Mouse (Mus musculus) kidney, embryonic 15.5 days (tissue): Measurements from ENCODE around the gene Lifr. TPM values are rescaled to one million over a fixed set of nuclear protein-coding genes. Genes with fewer than 3 reads are reported as not detected.

Source experiments
- ATAC-seq: fragments of 200-750 bp; cut with Nextera tagmentation; replicated peaks from 2 replicates; pipeline ENCODE4 v1.8.0; 2017; ENCODE audit warnings: moderate TSS enrichment; ENCODE audit not compliant: low FRiP score
- H3K27ac ChIP-seq: fragments of 300-500 bp; sonication (generic); 2 replicates; pipeline ENCODE4 v1.5.1; 2015; ENCODE audit warnings: mild to moderate bottlenecking, inconsistent platforms
- H3K27me3 ChIP-seq: fragments of 300-500 bp; sonication (generic); 2 replicates; pipeline ENCODE4 v1.6.1; 2015; ENCODE audit warnings: inconsistent platforms
- H3K36me3 ChIP-seq: fragments of 300-500 bp; sonication (generic); 2 replicates; pipeline ENCODE4 v1.6.1; 2015; ENCODE audit warnings: inconsistent platforms
- H3K4me1 ChIP-seq: fragments of 300-500 bp; sonication (generic); 2 replicates; pipeline ENCODE4 v1.6.1; 2015; ENCODE audit warnings: inconsistent platforms
- H3K4me2 ChIP-seq: fragments of 300-500 bp; sonication (generic); 2 replicates; pipeline ENCODE4 v1.6.1; 2015; ENCODE audit warnings: moderate library complexity, mild to moderate bottlenecking, inconsistent platforms
- H3K4me3 ChIP-seq: fragments of 300-500 bp; sonication (generic); replicated peaks from 2 replicates; pipeline ENCODE4 v1.5.1; 2015; ENCODE audit warnings: mild to moderate bottlenecking, inconsistent platforms
- H3K9ac ChIP-seq: fragments of 300-500 bp; sonication (generic); 2 replicates; pipeline ENCODE4 v1.6.1; 2015; ENCODE audit warnings: mild to moderate bottlenecking, inconsistent platforms
- H3K9me3 ChIP-seq: fragments of 300-500 bp; sonication (generic); replicated peaks from 2 replicates; pipeline ENCODE4 v1.6.1; 2016; ENCODE audit warnings: inconsistent platforms
- WGBS: fragments of 180-500 bp; shearing (Covaris S2); methylation state at CpG from one replicate; pipeline ENCODE4 v1.1.7; 2015; ENCODE audit warnings: mixed read lengths; 5-methylcytosine and 5-hydroxymethylcytosine counted together
- polyA plus RNA-seq: library from polyadenylated mRNA; unstranded; fragments of >200 nt; fragmentation: Nextera tagmentation; extraction: Ambion mirVana; gene quantifications from 2 replicates; pipeline ENCODE4 v1.2.1, GENCODE M21; 2015

Lifr gene
- polyA plus RNA-seq, 1 experiment from 2014 or later, result 22.3 TPM

DNA sequence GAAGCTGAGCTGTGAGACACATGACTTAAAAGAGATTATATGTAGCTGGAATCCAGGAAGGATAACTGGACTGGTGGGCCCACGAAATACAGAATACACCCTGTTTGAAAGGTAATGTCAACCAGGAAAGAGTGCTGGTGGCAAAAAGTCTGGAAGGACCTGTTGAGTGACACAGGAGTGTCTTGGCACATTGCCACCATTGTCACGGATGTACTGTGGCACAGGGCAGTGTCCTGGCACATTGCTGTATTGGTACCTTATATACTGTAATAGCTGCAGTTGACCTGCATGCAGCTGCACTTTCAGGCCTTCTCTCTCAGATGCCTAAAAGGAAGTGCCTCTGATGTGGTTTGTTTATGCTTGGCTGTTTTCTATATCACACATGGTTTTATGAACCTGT is 82.5 kb downstream of the Lifr start:
- H3K4me3 ChIP-seq, result no peak overlapping the region
- no peak for ATAC-seq
- no peak overlapping the region for H3K27ac ChIP-seq
- H3K4me1 ChIP-seq, result peaks cover 5% of the 10 kb centered on the region
- no peaks in the 10 kb centered on the region for H3K9me3 ChIP-seq
- H3K27me3 ChIP-seq, result no peaks in the 10 kb centered on the region
- no peak overlapping the region for H3K9ac ChIP-seq
- H3K4me2 ChIP-seq, result no peak overlapping the region
- 53% methylated on average over 2 of the region's 2 CpGs for WGBS
- peaks cover 63% of the 10 kb centered on the region for H3K36me3 ChIP-seq

DNA sequence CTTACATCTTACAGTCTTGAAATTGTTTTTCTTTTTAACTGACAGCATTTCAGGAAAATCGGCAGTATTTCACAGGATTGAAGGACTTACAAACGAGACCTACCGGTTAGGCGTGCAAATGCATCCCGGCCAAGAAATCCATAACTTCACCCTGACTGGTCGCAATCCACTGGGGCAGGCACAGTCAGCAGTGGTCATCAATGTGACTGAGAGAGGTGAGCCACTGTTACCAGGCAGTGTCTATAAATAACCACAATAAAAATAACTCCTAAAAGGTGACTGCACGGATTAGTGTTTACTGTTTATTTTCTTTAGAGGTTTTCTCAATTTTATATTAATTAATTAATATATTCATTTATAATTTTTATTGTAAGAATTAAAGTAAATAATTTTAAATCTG is 82.9 kb downstream of the Lifr start:
- H3K27me3 ChIP-seq, result no peaks in the 10 kb centered on the region

DNA sequence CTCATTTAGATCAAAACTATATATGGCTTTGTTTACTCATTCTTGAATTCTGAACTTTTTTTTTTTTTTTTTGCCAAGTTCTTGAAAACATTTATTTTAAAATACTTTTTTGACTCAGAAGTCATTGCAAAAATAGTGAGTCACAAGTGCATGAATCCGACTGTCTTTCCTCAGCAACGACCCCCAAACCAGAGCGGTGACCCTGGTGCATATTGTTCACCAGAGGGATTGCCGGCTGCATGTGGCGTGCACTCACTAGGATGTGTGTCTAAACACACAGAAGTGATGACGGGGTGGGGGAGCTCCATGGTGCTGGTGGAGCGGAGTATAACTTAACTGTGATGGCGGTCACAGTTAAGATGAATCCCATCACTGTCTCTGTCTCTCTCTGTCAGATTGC is 83.4 kb downstream of the Lifr start:
- Histone ChIP-seq H3K9ac (no peak overlapping the region), H3K27me3 (no peaks in the 10 kb centered on the region), H3K4me1 (0 out of 2 replicates have a peak, but pooled peaks cover 2% of the 10 kb centered on the region), H3K4me3 (no peak overlapping the region), H3K4me2 (no peak overlapping the region), H3K27ac (no peak overlapping the region), H3K36me3 (peaks cover 68% of the 10 kb centered on the region), H3K9me3 (no peaks in the 10 kb centered on the region)
- WGBS, result 91% methylated on average over 8 of the region's 8 CpGs
- no peak for ATAC-seq

More for the DNA sequence above, 82.9 kb downstream of the Lifr start:
- Histone ChIP-seq H3K9ac (no peak overlapping the region), H3K4me3 (no peak overlapping the region), H3K9me3 (no peaks in the 10 kb centered on the region), H3K4me2 (no peak overlapping the region), H3K36me3 (peaks cover 68% of the 10 kb centered on the region), H3K4me1 (0 out of 2 replicates have a peak, but pooled peaks cover 2% of the 10 kb centered on the region), H3K27ac (no peak overlapping the region)
- WGBS, result 77% methylated on average over 7 of the region's 7 CpGs
- no peak for ATAC-seq

DNA sequence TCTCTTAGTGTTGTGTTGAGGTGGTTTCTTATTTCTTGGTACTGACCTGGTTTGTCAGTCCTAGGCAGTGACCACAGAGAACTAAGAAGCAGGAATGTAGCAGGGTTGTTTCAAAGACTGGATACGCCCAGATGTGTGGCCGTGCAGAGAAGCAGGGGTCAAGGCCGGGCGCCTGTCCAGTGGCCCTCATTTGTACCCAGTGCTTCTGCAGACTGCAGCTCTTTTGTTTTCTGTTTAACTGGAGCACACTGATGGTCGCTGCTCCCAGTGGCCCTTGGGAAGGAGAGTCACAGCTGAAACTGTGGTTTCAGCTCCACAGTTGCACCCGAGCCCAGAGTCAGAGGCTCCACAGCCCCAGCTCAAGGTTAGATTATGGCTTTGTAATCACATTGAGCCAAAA is 90.2 kb downstream of the Lifr start:
- Histone ChIP-seq H3K9me3 (no peaks in the 10 kb centered on the region), H3K9ac (no peak overlapping the region), H3K27ac (no peak overlapping the region), H3K4me3 (no peak overlapping the region), H3K27me3 (no peaks in the 10 kb centered on the region), H3K4me1 (no peaks in the 10 kb centered on the region), H3K4me2 (no peak overlapping the region), H3K36me3 (peaks cover 75% of the 10 kb centered on the region)
- no peak for ATAC-seq
- WGBS, result 71% methylated on average over 6 of the region's 6 CpGs

DNA sequence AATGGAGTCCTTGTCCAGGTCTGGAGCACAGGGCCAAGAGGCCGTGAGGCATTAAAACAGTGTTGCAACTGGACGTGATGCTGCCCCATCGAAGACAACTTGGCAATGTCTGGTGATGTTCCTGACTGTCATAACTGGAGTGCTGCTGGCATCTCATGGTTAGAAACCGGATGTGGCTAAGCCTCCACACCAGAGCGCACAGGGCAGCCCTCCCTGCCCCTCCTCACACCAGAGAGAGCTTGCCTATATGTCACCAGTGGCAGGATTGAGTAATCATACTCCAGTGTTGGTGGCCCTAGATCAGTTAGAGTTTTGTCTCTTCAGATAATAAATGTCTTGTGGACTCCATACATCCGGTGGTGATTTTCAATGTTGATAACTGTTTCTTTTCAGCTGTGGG is 97.3 kb downstream of the Lifr start:
- H3K4me2 ChIP-seq, result no peak overlapping the region
- H3K9me3 ChIP-seq, result no peaks in the 10 kb centered on the region
- H3K4me1 ChIP-seq, result no peaks in the 10 kb centered on the region
- 86% methylated on average over 6 of the region's 6 CpGs for WGBS
- ATAC-seq, result no peak
- no peaks in the 10 kb centered on the region for H3K27me3 ChIP-seq
- H3K27ac ChIP-seq, result no peak overlapping the region
- H3K4me3 ChIP-seq, result no peak overlapping the region
- H3K9ac ChIP-seq, result no peak overlapping the region
- H3K36me3 ChIP-seq, result peaks cover 82% of the 10 kb centered on the region

DNA sequence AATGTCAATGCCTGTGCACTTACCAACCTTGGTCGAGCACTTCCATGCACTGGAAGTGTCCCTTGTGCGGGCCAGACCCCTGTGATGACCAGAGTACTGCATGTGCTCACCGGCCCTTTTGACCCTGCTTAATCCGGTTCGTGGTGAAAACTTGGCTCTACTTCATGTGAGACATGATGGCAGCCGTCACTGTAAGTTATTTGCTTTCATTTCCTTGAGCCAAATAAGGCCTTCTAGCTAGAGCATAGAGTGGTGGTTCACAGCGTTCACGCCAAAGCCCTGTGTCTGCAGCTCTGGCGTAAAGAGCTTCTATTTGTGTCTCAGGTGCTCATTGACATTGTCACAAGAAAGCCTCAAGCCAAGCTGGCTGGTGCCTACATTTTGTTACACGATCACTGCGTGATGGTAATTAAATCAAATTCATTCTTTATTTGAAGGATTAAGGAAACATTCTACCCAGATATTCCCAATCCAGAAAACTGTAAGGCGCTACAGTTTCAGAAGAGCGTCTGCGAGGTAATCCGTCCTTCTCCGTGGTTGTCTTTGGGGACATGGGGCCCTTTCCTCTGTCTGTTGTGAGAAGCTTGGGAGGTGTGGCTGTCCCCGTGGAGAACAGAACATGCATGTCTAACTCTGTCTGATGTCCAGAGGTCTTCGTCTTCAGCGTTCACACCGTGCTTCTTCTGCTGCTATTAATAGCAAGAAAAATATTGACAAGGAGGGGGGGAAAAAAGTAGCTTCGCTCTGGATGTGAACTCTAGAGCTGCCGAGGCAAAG is 99.5 kb downstream of the Lifr start:
- Histone ChIP-seq H3K9ac (no peak overlapping the region), H3K4me1 (peaks cover 7% of the 10 kb centered on the region), H3K27ac (no peak overlapping the region), H3K4me3 (no peak overlapping the region), H3K27me3 (no peaks in the 10 kb centered on the region), H3K9me3 (no peaks in the 10 kb centered on the region), H3K4me2 (no peak overlapping the region), H3K36me3 (peaks cover 70% of the 10 kb centered on the region)
- no peak for ATAC-seq
- WGBS, result 78% methylated on average over 22 of the region's 22 CpGs

DNA sequence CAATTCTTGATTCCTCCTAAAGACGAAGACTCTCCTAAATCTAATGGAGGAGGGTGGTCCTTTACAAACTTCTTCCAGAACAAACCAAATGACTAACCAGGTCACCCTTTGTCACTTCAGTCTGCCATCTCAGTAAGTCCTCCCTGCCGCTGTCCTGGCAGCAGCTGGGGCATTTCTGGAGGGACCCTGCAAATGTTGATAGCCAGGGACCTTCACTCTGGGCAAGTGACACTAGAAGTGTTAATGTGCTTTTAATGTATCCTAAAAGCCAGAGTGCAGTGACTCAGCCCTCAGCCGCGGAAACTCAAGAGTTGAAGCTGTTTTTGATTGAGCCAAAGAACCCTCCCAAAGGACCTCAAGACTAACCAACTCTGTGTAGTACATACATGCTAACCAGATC is 100.7 kb downstream of the Lifr start:
- Histone ChIP-seq H3K27ac (no peak overlapping the region), H3K27me3 (no peaks in the 10 kb centered on the region), H3K4me3 (no peak overlapping the region), H3K4me2 (no peak overlapping the region), H3K4me1 (peaks cover 7% of the 10 kb centered on the region), H3K9me3 (no peaks in the 10 kb centered on the region), H3K9ac (no peak overlapping the region), H3K36me3 (peaks cover 58% of the 10 kb centered on the region)
- 75% methylated on average over 4 of the region's 4 CpGs for WGBS
- no peak for ATAC-seq

DNA sequence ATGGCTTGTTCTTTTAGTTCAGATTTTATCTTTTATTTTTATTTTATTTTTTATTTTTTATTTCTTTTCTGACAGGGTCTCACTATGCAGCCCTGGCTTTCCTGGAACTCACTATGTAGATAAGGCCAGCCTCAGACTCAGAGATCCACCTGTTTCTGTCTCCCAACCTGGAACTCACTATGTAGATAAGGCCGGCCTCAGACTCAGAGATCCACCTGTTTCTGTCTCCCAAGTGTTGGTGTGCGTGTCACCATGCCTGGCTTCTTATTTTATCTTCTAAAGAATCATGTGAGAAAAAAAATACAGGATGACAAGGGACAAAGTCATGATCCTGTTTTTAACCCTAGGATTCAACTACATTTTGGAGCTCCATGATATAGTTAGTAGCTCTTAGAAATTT is 102.2 kb downstream of the Lifr start:
- H3K4me2 ChIP-seq, result no peak overlapping the region
- 97% methylated on average over 2 of the region's 2 CpGs for WGBS
- H3K27ac ChIP-seq, result no peak overlapping the region
- peaks cover 7% of the 10 kb centered on the region for H3K4me1 ChIP-seq
- H3K9ac ChIP-seq, result no peak overlapping the region
- no peaks in the 10 kb centered on the region for H3K27me3 ChIP-seq
- no peak overlapping the region for H3K4me3 ChIP-seq
- peaks cover 43% of the 10 kb centered on the region for H3K36me3 ChIP-seq
- H3K9me3 ChIP-seq, result no peaks in the 10 kb centered on the region
- ATAC-seq, result no peak

DNA sequence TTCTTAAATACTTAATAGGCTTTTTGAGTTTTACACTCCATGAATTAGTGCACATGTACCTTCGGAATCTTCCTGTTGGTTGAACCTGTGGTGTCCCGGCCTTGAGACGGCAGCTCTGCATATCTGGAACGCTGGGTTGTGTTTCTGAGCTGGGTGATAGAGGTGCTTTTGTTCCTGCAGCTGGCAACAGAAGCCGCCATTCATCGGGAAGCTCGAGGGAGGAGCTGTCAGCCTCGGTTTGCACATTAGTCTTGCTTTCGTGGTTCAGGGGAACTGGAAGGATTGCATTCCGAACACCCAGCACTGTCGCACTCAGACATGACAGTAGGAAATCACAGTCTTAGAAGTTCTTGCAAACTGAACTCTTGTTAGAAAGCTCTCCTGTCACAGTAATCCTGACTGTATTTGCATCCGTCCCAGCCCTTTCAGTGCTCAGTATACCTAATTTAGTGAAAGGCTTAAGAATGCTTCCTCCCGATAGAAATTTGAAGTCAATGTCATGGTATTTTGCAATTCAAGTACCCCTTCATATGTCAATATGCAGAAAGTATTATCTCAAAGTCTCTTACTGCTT is 103.8 kb downstream of the Lifr start:
- H3K9ac ChIP-seq, result no peak overlapping the region
- no peaks in the 10 kb centered on the region for H3K27me3 ChIP-seq
- no peak overlapping the region for H3K4me3 ChIP-seq
- WGBS, result 42% methylated on average over 13 of the region's 13 CpGs
- H3K36me3 ChIP-seq, result peaks cover 37% of the 10 kb centered on the region
- peaks cover 11% of the 10 kb centered on the region for H3K4me1 ChIP-seq
- no peak for ATAC-seq
- H3K4me2 ChIP-seq, result no peak overlapping the region
- H3K27ac ChIP-seq, result no peak overlapping the region
- no peaks in the 10 kb centered on the region for H3K9me3 ChIP-seq

DNA sequence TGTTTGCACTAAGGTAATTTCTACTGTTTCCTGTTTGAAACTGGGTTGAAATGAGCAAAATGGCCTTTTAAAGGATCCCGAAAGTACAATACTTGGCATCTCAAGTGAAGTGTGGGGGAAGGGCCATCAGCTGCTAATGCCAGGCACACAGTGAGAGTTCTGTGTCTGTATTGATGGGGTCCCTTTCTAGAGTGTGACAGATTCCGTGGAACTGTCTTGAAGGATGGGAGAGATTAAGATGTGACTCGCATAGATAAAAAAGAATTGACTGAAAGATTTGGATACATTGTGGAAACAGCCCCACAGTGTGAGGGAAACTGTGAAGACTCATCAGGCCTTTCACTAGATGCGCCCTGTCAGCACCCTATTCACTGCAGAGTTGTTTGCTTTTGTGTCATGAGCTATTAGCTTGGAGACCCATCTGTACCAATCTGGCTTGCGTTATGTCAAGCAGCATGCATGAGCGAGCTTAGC is 104.4 kb downstream of the Lifr start:
- Histone ChIP-seq H3K9me3 (no peaks in the 10 kb centered on the region), H3K27ac (no peak overlapping the region), H3K4me3 (no peak overlapping the region), H3K27me3 (no peaks in the 10 kb centered on the region), H3K4me2 (no peak overlapping the region), H3K9ac (no peak overlapping the region), H3K4me1 (peaks cover 11% of the 10 kb centered on the region), H3K36me3 (peaks cover 31% of the 10 kb centered on the region)
- no peak for ATAC-seq
- WGBS, result 81% methylated on average over 6 of the region's 6 CpGs

DNA sequence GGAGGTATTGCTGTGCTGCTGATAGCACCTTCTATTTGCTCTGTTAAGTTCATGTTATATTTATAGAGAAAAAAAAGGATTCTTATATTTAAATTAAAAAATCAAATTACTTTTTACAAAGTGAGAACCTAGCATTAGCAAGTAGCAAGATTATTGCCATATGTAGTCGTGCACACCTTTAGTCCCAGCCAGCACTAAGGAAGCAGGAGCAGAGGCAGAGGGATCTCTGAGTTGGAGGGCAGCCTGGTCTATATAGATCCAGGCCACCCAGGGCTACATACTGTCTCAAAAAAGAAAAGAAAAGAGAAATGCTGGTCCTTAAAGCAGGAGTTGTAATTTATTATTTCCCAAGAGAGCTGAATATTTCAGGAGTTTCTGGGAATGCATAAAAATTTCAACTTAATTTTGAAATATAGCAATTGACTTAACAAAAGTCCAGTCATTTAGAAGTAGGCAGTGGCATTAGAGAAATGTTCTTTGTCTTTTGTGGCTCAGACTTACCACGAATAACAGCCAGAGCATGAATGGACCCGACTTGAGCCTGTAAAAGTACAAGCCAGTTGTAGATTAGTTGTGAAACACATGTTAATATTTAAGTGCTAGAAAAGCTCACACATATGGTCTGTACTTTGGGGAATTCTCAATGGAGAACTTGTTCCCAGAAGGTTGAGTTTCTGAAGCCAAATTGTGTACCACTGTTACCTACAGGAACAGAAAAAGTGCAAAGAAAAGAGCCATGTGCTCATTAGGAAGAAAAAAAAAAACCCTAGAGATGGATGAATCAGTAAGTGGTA is 107.4 kb downstream of the Lifr start:
- H3K4me1 ChIP-seq, result peaks cover 28% of the 10 kb centered on the region
- WGBS, result 81% methylated on average over 3 of the region's 3 CpGs

DNA sequence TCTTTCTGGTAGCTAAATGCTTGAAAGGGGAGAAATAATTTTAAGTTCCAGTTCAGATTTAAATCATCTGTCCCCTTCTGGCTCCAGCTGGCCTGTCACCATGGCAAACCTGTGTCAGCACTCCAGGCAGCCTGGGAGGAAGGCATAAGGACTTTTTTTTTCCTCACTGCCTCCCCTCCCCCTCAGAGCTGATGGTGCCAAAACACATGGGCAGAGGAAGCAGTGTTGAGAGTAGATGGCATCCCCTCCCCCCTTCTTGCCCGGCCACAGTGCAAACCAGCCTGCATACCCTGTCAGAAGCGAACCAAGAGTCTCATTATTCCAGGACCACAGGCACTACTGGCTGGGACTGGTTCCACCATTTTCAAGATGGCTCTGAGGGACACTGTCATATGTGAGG is 108.4 kb downstream of the Lifr start:
- Histone ChIP-seq H3K27ac (no peak overlapping the region), H3K9ac (no peak overlapping the region), H3K4me3 (no peak overlapping the region), H3K4me2 (no peak overlapping the region), H3K9me3 (no peaks in the 10 kb centered on the region), H3K27me3 (no peaks in the 10 kb centered on the region), H3K36me3 (peaks cover 4% of the 10 kb centered on the region), H3K4me1 (peaks cover 31% of the 10 kb centered on the region)
- 63% methylated on average over 2 of the region's 2 CpGs for whole genome bisulfite sequencing
- ATAC-seq, result 0 out of 2 replicates have a peak, but pooled peaks have one; percentile 43

More for the DNA sequence above, 107.4 kb downstream of the Lifr start:
- H3K9ac ChIP-seq, result no peak overlapping the region
- H3K9me3 ChIP-seq, result no peaks in the 10 kb centered on the region
- no peaks in the 10 kb centered on the region for H3K27me3 ChIP-seq
- no peak overlapping the region for H3K4me3 ChIP-seq
- peaks cover 8% of the 10 kb centered on the region for H3K36me3 ChIP-seq
- no peak for ATAC-seq
- no peak overlapping the region for H3K27ac ChIP-seq
- no peak overlapping the region for H3K4me2 ChIP-seq
